Mouse (Mus musculus): ENCODE data around the gene Zic4.

GRCm38 (mm10) chr9:91379781-91380457, 17.7 kb downstream of the Zic4 start:
- no peak for TF ChIP-seq CTCF (IDR thresholded peaks at IDR 0.05; ENCODE audit: borderline replicate concordance, insufficient read depth, low read depth, low read length)
- TF ChIP-seq POLR2A (IDR thresholded peaks at IDR 0.05; ENCODE audit: borderline replicate concordance, insufficient read depth, low read length): no peak
